Mouse (Mus musculus): Measurements from ENCODE around the gene Hoxa2.

GRCm38 (mm10) chr6:52213119-52213986 lies 48.7 kb upstream of the Hoxa2 start, which contains the start of the genes Hoxa3 and Gm28308:
- TF ChIP-seq CTCF (conservative IDR thresholded peaks at IDR 0.05 in 1 of 2, IDR thresholded peaks at IDR 0.05 in 1 of 2; ENCODE audit: low read depth in 2 of 2, low read length in 2 of 2), result no peak
- no peak for TF ChIP-seq ETS1 (conservative IDR thresholded peaks at IDR 0.05; ENCODE audit: low read depth, low read length)
- TF ChIP-seq EP300 (IDR thresholded peaks at IDR 0.05; ENCODE audit: low read length), result no peak
- peak; percentile 37; the same call in 1 of the 2 replicates for TF ChIP-seq ZNF384 (IDR thresholded peaks at IDR 0.05; ENCODE audit: low read depth, low read length)
- no peak for TF ChIP-seq ZC3H11A (IDR thresholded peaks at IDR 0.05; ENCODE audit: low read depth, low read length)
